Mouse (Mus musculus) ES-E14 (cell line): Measurements from ENCODE around the gene Ogdhl. TPM values are rescaled to one million over a fixed set of nuclear protein-coding genes. Genes with fewer than 3 reads are reported as not detected.

Experiments
- DNase-seq: peaks from one replicate; pipeline ENCODE4 v3.0.0-alpha.2; 2013; ENCODE audit warnings: low read depth, low spot score
- H3K27ac ChIP-seq: 2 replicates; pipeline ENCODE4 v1.5.1; 2012; ENCODE audit warnings: low read depth, mild to moderate bottlenecking, low read length, moderate library complexity, mixed read lengths; ENCODE audit not compliant: poor library complexity, insufficient read depth, severe bottlenecking
- H3K36me3 ChIP-seq: 2 replicates; pipeline ENCODE4 v1.6.1; 2012; ENCODE audit warnings: mild to moderate bottlenecking, low read length, moderate library complexity, mixed read lengths; ENCODE audit not compliant: control insufficient read depth, poor library complexity, insufficient read depth, severe bottlenecking
- H3K4me1 ChIP-seq, 2 experiments: fragments of 150-350 bp in 1 of 2; sonication (generic) in 1 of 2; 2 replicates each; pipeline ENCODE4 v1.6.1; 2012; ENCODE audit warnings: low read length in 2 of 2, mild to moderate bottlenecking in 1 of 2, mixed read lengths in 1 of 2; ENCODE audit not compliant: control insufficient read depth in 2 of 2, insufficient read depth in 2 of 2, poor library complexity in 1 of 2
- H3K4me3 ChIP-seq, 2 experiments: fragments of 150-350 bp in 1 of 2; sonication (generic) in 1 of 2; 2 replicates each; pipeline ENCODE4 v1.5.1; 2012; ENCODE audit warnings: low read length in 2 of 2, low read depth in 1 of 2, mild to moderate bottlenecking in 1 of 2, mixed read lengths in 1 of 2; ENCODE audit not compliant: insufficient read depth in 1 of 2, poor library complexity in 1 of 2, severe bottlenecking in 1 of 2
- H3K9ac ChIP-seq: 2 replicates; pipeline ENCODE4 v1.6.1; 2012; ENCODE audit warnings: low read depth, mild to moderate bottlenecking, low read length, mixed read lengths; ENCODE audit not compliant: poor library complexity, insufficient read depth, severe bottlenecking
- H3K9me3 ChIP-seq: fragments of 150-350 bp; sonication (generic); 2 replicates; pipeline ENCODE4 v1.6.1; 2012; ENCODE audit warnings: low read depth, mild to moderate bottlenecking, low read length; ENCODE audit not compliant: control insufficient read depth, insufficient read depth
- CHD2 ChIP-seq: IDR thresholded peaks from 2 replicates; pipeline ENCODE4 v1.6.1; 2014; ENCODE audit warnings: mild to moderate bottlenecking, low read depth, low read length, inconsistent platforms
- HCFC1 ChIP-seq: IDR thresholded peaks from 2 replicates; pipeline ENCODE4 v1.6.1; 2012; ENCODE audit warnings: low read length, inconsistent platforms, borderline replicate concordance; ENCODE audit not compliant: insufficient read depth
- MAFK ChIP-seq: IDR thresholded peaks from 2 replicates; pipeline ENCODE4 v1.6.1; 2014; ENCODE audit warnings: mild to moderate bottlenecking, low read depth, low read length, inconsistent platforms; ENCODE audit not compliant: insufficient read depth
- ZC3H11A ChIP-seq: IDR thresholded peaks from 2 replicates; pipeline ENCODE4 v1.6.1; 2012; ENCODE audit warnings: low read depth, mild to moderate bottlenecking, inconsistent platforms, low read length, borderline replicate concordance
- ZNF384 ChIP-seq: IDR thresholded peaks from 2 replicates; pipeline ENCODE4 v1.6.1; 2012; ENCODE audit warnings: low read depth, low read length, inconsistent platforms
- in situ Hi-C, 2 experiments: fragments of 600-800 bp; cut with MboI; formaldehyde crosslinking; loops; one replicate each; pipeline ENCODE4 v1.15.1; 2025; ENCODE audit warnings: low sequenced_read_pairs in 2 of 2, inconsistent platforms in 1 of 2; ENCODE audit not compliant: unreplicated experiment in 2 of 2
- total RNA-seq: library from RNA; depleted of rRNA; stranded (reverse); fragments of 300-350 nt; gene quantifications from 2 replicates; pipeline ENCODE4 v1.2.3, GENCODE M21; 2012; rRNA removed

Gene Ogdhl
- total RNA-seq, 1 experiment, result 46.6 TPM

DNA sequence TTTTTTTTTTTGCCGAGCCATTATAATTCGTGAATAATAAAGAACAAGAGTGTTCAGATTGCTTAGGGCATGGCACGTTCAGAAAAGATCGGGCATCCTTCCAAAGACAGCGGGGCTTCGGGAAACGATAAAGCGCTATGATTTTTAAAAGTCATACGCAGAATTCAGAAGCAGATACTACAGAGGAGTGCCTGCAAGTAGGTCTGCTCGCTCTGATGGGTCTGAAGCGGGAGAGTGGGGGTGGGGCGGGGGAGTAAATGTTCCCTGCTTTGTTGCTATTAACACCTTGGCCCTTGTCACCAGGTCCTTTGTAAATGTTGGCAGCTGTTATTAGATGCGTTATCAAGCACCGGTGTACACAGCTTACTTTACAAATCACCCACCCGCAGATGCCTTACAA is 59.8 kb downstream of the Ogdhl start:
- TF ChIP-seq HCFC1 (no peak), ZC3H11A (no peak), ZNF384 (no peak), MAFK (no peak)
- no peak overlapping the region for H3K4me3 ChIP-seq
- no peak for DNase-seq
- in situ Hi-C loops, result no loop called here
- no peak overlapping the region for H3K27ac ChIP-seq
- H3K9me3 ChIP-seq, result no peaks in the 10 kb centered on the region
- peaks cover 0 to 14% of the 10 kb centered on the region in 2 experiments; a peak in 1 of 4 replicates for H3K4me1 ChIP-seq
- no peak overlapping the region for H3K9ac ChIP-seq
- no peaks in the 10 kb centered on the region for H3K36me3 ChIP-seq

DNA sequence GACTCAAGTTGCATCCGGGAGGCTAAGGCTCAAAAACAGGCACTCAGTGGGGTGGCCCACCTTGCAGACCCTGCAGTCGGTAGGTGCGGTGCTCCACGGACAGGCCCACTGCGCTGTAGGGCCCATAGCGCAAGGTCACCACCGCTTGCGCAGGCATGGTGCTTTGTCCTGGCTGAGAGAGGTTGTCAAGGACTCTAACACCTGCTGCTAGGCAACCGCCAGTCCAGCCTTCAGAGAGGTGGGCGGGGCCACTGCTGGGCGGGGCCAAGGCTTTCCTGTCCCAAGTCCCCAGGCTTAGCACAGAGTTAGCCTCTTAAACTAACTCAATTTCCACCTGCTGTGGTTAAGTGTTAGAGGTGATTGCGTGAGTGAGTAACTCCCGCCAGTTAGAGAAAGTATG is 66.4 kb downstream of the Ogdhl start, which contains the start of gene 1700024G13Rik:
TSS of gene 1700024G13Rik (minus strand) at position 196 of the 400 bp plus-strand sequence.
- H3K4me1 ChIP-seq, result peaks cover 0 to 2% of the 10 kb centered on the region in 2 experiments; a peak in 1 of 4 replicates
- TF ChIP-seq CHD2 (no peak), HCFC1 (no peak), ZNF384 (no peak), MAFK (no peak), ZC3H11A (no peak)
- no peaks in the 10 kb centered on the region for H3K36me3 ChIP-seq
- no peak within 1 kb of the TSS for H3K9ac ChIP-seq
- peak; percentile 92 for DNase-seq
- no peak within 1 kb of the TSS for H3K4me3 ChIP-seq
- in situ Hi-C loops, result no loop called here
- H3K27ac ChIP-seq, result no peak within 1 kb of the TSS
- no peaks in the 10 kb centered on the region for H3K9me3 ChIP-seq

Other genes with a start within 250 kb of the Ogdhl start
- gene Oxnad1, start 236.6 kb upstream of the Ogdhl start, total RNA-seq, result 44.0 and 45.7 TPM in 2 replicates
- gene Dph3, start 236.3 kb upstream of the Ogdhl start, total RNA-seq, result 52.4 and 75.8 TPM in 2 replicates
- gene Msmb, start 180.0 kb upstream of the Ogdhl start, total RNA-seq, result not detected in 2 replicates
- 53.7 and 89.6 TPM in 2 replicates for gene Ncoa4, start 162.2 kb upstream of the Ogdhl start, total RNA-seq
- 400 and 428 TPM in 2 replicates for gene Timm23, start 120.1 kb upstream of the Ogdhl start, total RNA-seq
- 54.2 and 56.9 TPM in 2 replicates for gene Parg, start 120.1 kb upstream of the Ogdhl start, total RNA-seq
- 0.58 TPM in 1 of 2 replicates, not detected in the other for gene 1700024G13Rik, start 66.4 kb downstream of the Ogdhl start, total RNA-seq
- gene Slc18a3, start 142.8 kb downstream of the Ogdhl start, total RNA-seq, result 1.0 and 2.5 TPM in 2 replicates
- gene Chat, start 144.0 kb downstream of the Ogdhl start, total RNA-seq, result 0.09 and 0.11 TPM in 2 replicates
- gene Ercc6, start 191.5 kb downstream of the Ogdhl start, total RNA-seq, result 20.4 and 23.0 TPM in 2 replicates